Mouse (Mus musculus) liver, embryonic 14.5 days (tissue): ENCODE data around the gene Kng1.

Source experiments
- CTCF ChIP-seq: IDR thresholded peaks from 2 replicates; pipeline ENCODE4 v1.5.1; 2016; ENCODE audit warnings: antibody characterized with exemption, low read depth, control low read depth
- EP300 ChIP-seq: IDR thresholded peaks from 2 replicates; pipeline ENCODE4 v1.6.1; 2016; ENCODE audit warnings: antibody characterized with exemption, low read depth

- TF ChIP-seq CTCF (no peak), EP300 (no peak)
Measured at GRCm38 (mm10) chr16:23123104-23123503, 65.4 kb downstream of the Kng1 start.
